Mouse (Mus musculus) 3134 (cell line): ENCODE measurements around the gene Tbc1d10a.

ENCODE experiments used
- DNase-seq: peaks from one replicate; pipeline ENCODE4 v3.0.0-alpha.2; 2011; ENCODE audit warnings: low spot score; ENCODE audit not compliant: insufficient read length; ENCODE audit errors: extremely low read depth

Tbc1d10a gene

GRCm38 (mm10) chr11:4213107-4213506, 26.5 kb downstream of the Tbc1d10a start:
- no peak for DNase-seq

- no peak for DNase-seq
These were observed 28.0 kb downstream of the Tbc1d10a start for GRCm38 (mm10) chr11:4214572-4214971.

GRCm38 (mm10) chr11:4215061-4215460, 28.5 kb downstream of the Tbc1d10a start:
- DNase-seq: no peak

- no peak for DNase-seq
These were observed 29.8 kb downstream of the Tbc1d10a start for GRCm38 (mm10) chr11:4216248-4217000.

GRCm38 (mm10) chr11:4217914-4218629, 31.5 kb downstream of the Tbc1d10a start, which contains the start of gene Castor1:
Gene Castor1, plus strand, starts transcription at chr11:4218225.
- DNase-seq: peak; percentile 90

GRCm38 (mm10) chr11:4218637-4219036, 32.0 kb downstream of the Tbc1d10a start:
- DNase-seq: no peak

- peak; percentile 71 for DNase-seq
These were observed 32.7 kb downstream of the Tbc1d10a start for GRCm38 (mm10) chr11:4219317-4219751.

- DNase-seq: no peak
These were observed 33.3 kb downstream of the Tbc1d10a start for GRCm38 (mm10) chr11:4219908-4220307.

GRCm38 (mm10) chr11:4220443-4221400, 34.1 kb downstream of the Tbc1d10a start:
- DNase-seq: peak; percentile 69

GRCm38 (mm10) chr11:4222046-4222950, 35.7 kb downstream of the Tbc1d10a start:
- DNase-seq: no peak

- no peak for DNase-seq
These were observed 37.0 kb downstream of the Tbc1d10a start for GRCm38 (mm10) chr11:4223393-4224188.

- no peak for DNase-seq
These were observed 37.6 kb downstream of the Tbc1d10a start for GRCm38 (mm10) chr11:4224223-4224622.

- no peak for DNase-seq
These were observed 40.2 kb downstream of the Tbc1d10a start for GRCm38 (mm10) chr11:4226569-4227325.

GRCm38 (mm10) chr11:4228463-4228862, 41.9 kb downstream of the Tbc1d10a start:
- DNase-seq: no peak

- no peak for DNase-seq
These were observed 43.3 kb downstream of the Tbc1d10a start for GRCm38 (mm10) chr11:4229841-4230240.

GRCm38 (mm10) chr11:4231435-4231834, 44.8 kb downstream of the Tbc1d10a start:
- DNase-seq: no peak

- peak; percentile 55 for DNase-seq
These were observed 46.1 kb downstream of the Tbc1d10a start for GRCm38 (mm10) chr11:4232644-4233043.

GRCm38 (mm10) chr11:4235052-4235655, 48.6 kb downstream of the Tbc1d10a start:
- DNase-seq: no peak
